Comparison of ENCODE assay signal across 8 mouse cellular contexts in genomic region chr15:103514119-103514518, GRCm38 (mm10). TPM values are rescaled to one million over a fixed set of nuclear protein-coding genes. Genes with fewer than 3 reads are reported as not detected.
DNase-seq lines count a peak whose midpoint lies in the region; ATAC-seq and TF ChIP-seq lines count a peak whose summit lies in the region.

No protein-coding gene starts in this region.

- peak; percentile 77 for ATAC-seq in frontal cortex, adult (ENCODE audit: low TSS enrichment)
- peak; percentile 88 for ATAC-seq in neural tube, embryonic 15.5 days (ENCODE audit: low FRiP score)

- no peaks in the 10 kb centered on the region for H3K27me3 ChIP-seq in neural tube, embryonic 15.5 days (replicated peaks)

- no peak for TF ChIP-seq CTCF in lung, adult 2 months (IDR thresholded peaks at IDR 0.05; ENCODE audit: insufficient read depth, low read length)

- no peaks in the 10 kb centered on the region for H3K4me1 ChIP-seq in lung, adult 2 months (ENCODE audit: control insufficient read depth, insufficient read depth, low read length)
- peaks cover 71% of the 10 kb centered on the region for H3K4me1 ChIP-seq in neural tube, embryonic 15.5 days

- DNase-seq in Muller cell, postnatal 12 days (ENCODE audit: inconsistent ontology term) = peak; percentile 92
- DNase-seq in cerebellum, adult 8-10 months = peak; percentile 75
- peak; percentile 80 for DNase-seq in heart, postnatal 4 days
- peak; percentile 57 to 72 for DNase-seq in layer of hippocampus, adult 18-20 months (ENCODE audit: low spot score in 2 of 2)
- peak; percentile 41 for DNase-seq in lung, adult 2 months
- peak; percentile 41 to 53 for DNase-seq in thymus, postnatal 10 days (ENCODE audit: low spot score in 2 of 2)

- peak; percentile 63; the same call in 1 of the 2 replicates for TF ChIP-seq POLR2A in lung, adult 2 months (IDR thresholded peaks at IDR 0.05; ENCODE audit: borderline replicate concordance, extremely low read depth, low read depth, low read length)

- H3K27ac ChIP-seq in neural tube, embryonic 15.5 days (replicated peaks) = peak overlapping the region; percentile 79

- H3K9me3 ChIP-seq in neural tube, embryonic 15.5 days (replicated peaks) = no peaks in the 10 kb centered on the region

- no peaks in the 10 kb centered on the region for H3K36me3 ChIP-seq in neural tube, embryonic 15.5 days

- 3% methylated on average over 10 of the region's 10 CpGs for WGBS in lung, adult 2 months
- WGBS in neural tube, embryonic 15.5 days = 3% methylated on average over 10 of the region's 10 CpGs

- H3K9ac ChIP-seq in neural tube, embryonic 15.5 days (replicated peaks) = peak overlapping the region; percentile 36

- peak overlapping the region; percentile 4 for H3K4me3 ChIP-seq in lung, adult 2 months (replicated peaks; ENCODE audit: extremely low read depth, low read depth, low read length)
- H3K4me3 ChIP-seq in neural tube, embryonic 15.5 days (replicated peaks) = peak overlapping the region; percentile 35

- H3K4me2 ChIP-seq in neural tube, embryonic 15.5 days = peak overlapping the region; percentile 55

RNA-seq across cellular contexts. Expression of gene Pde1b, which starts 11.3 kb away (rescaled TPM):
- total RNA-seq in heart, postnatal 4 days (2021) = 1 to 10 TPM; 1.8 to 2.2 TPM
- total RNA-seq in layer of hippocampus, adult 18-20 months (2021) = 100 to 1,000 TPM; 111 to 112 TPM
- polyA plus RNA-seq in lung, adult 2 months (2012; rRNA removed) = 6.8 and 8.0 TPM in 2 replicates
- polyA plus RNA-seq in neural tube, embryonic 15.5 days (2015; fragmentation: Nextera tagmentation; extraction: Ambion mirVana) = 77.9 and 89.8 TPM in 2 replicates

RNA-seq across cellular contexts. Expression of gene Ppp1r1a, which starts 23.7 kb away (rescaled TPM):
- 10 to 100 TPM; 26.9 to 31.4 TPM for total RNA-seq in heart, postnatal 4 days (2021)
- 100 to 1,000 TPM; 113 to 123 TPM for total RNA-seq in layer of hippocampus, adult 18-20 months (2021)
- 6.9 and 9.0 TPM in 2 replicates for polyA plus RNA-seq in lung, adult 2 months (2012; rRNA removed)
- 94.4 and 118 TPM in 2 replicates for polyA plus RNA-seq in neural tube, embryonic 15.5 days (2015; fragmentation: Nextera tagmentation; extraction: Ambion mirVana)

RNA-seq across cellular contexts. Expression of gene Glycam1, which starts 50.8 kb away (rescaled TPM):
- total RNA-seq in heart, postnatal 4 days (2021) = not detected
- under 1 TPM; 0.58 to 0.74 TPM for total RNA-seq in layer of hippocampus, adult 18-20 months (2021)
- not detected in 2 replicates for polyA plus RNA-seq in lung, adult 2 months (2012; rRNA removed)
- not detected in 2 replicates for polyA plus RNA-seq in neural tube, embryonic 15.5 days (2015; fragmentation: Nextera tagmentation; extraction: Ambion mirVana)

Comparison
In these comparisons a context has a peak if more than half of its experiments do, and no peak if none do; other contexts are left out.
1. Peak in every context shown above with its lines: DNase-seq, ATAC-seq, H3K4me3 ChIP-seq and H3K27ac ChIP-seq.
2. DNase-seq: peak in every context shown above with its lines; median percentile 92 in Muller cell, postnatal 12 days; 80 in heart, postnatal 4 days; 75 in cerebellum, adult 8-10 months; 64 in layer of hippocampus, adult 18-20 months; 47 in thymus, postnatal 10 days; 41 in lung, adult 2 months.
3. RNA of gene Pde1b, which starts 11.3 kb away (total RNA-seq): 111 to 112 TPM in layer of hippocampus, adult 18-20 months; 1.8 to 2.2 TPM in heart, postnatal 4 days; every median in the first group is over 10 times any median in the second.